Mouse (Mus musculus) 3T3-L1 (cell line): ENCODE data around the gene Med11.

ENCODE experiments used
- DNase-seq: peaks from one replicate; pipeline ENCODE4 v3.0.0-alpha.2; 2015; ENCODE audit warnings: low read depth, low spot score

Gene Med11

GRCm38 (mm10) chr11:70502018-70502417 is 50.3 kb downstream of the Med11 start:
- DNase-seq, result no peak
